Mouse (Mus musculus) embryonic facial prominence, embryonic 12.5 days (tissue): ENCODE measurements around the gene Prelp. TPM values are rescaled to one million over a fixed set of nuclear protein-coding genes. Genes with fewer than 3 reads are reported as not detected.

ENCODE experiments used
- ATAC-seq: fragments of 200-750 bp; cut with Nextera tagmentation; 2 replicates; pipeline ENCODE4 v1.8.0; 2017; ENCODE audit not compliant: insufficient number of reproducible peaks, insufficient read depth, low FRiP score, low TSS enrichment
- H3K27ac ChIP-seq: fragments of 300-500 bp; sonication (generic); 2 replicates; pipeline ENCODE4 v1.5.1; 2016; ENCODE audit warnings: mild to moderate bottlenecking
- H3K27me3 ChIP-seq: fragments of 300-500 bp; sonication (generic); 2 replicates; pipeline ENCODE4 v1.6.1; 2016; ENCODE audit warnings: mild to moderate bottlenecking, moderate library complexity
- H3K36me3 ChIP-seq: fragments of 300-500 bp; sonication (generic); 2 replicates; pipeline ENCODE4 v1.6.1; 2016; ENCODE audit warnings: mild to moderate bottlenecking
- H3K4me1 ChIP-seq: fragments of 300-500 bp; sonication (generic); 2 replicates; pipeline ENCODE4 v1.6.1; 2016
- H3K4me2 ChIP-seq: fragments of 300-500 bp; sonication (generic); replicated peaks from 2 replicates; pipeline ENCODE4 v1.6.1; 2016; ENCODE audit warnings: mild to moderate bottlenecking, moderate library complexity
- H3K4me3 ChIP-seq: fragments of 300-500 bp; sonication (generic); 2 replicates; pipeline ENCODE4 v1.5.1; 2016; ENCODE audit warnings: mild to moderate bottlenecking
- H3K9ac ChIP-seq: fragments of 300-500 bp; sonication (generic); 2 replicates; pipeline ENCODE4 v1.6.1; 2016; ENCODE audit warnings: mild to moderate bottlenecking, moderate library complexity
- H3K9me3 ChIP-seq: fragments of 300-500 bp; sonication (generic); 2 replicates; pipeline ENCODE4 v1.6.1; 2016; ENCODE audit warnings: mild to moderate bottlenecking, moderate library complexity
- WGBS: fragments of 180-500 bp; shearing (Covaris S2); methylation state at CpG from one replicate; pipeline ENCODE4 v1.1.7; 2016; 5-methylcytosine and 5-hydroxymethylcytosine counted together
- polyA plus RNA-seq: library from polyadenylated mRNA; unstranded; fragments of >200 nt; fragmentation: Nextera tagmentation; extraction: Ambion mirVana; gene quantifications from 2 replicates; pipeline ENCODE4 v1.2.1, GENCODE M21; 2016

The Prelp gene
- polyA plus RNA-seq, 1 experiment from 2014 or later: 1.9 TPM

- no peaks in the 10 kb centered on the region for H3K36me3 ChIP-seq
- 0 out of 2 replicates have a peak overlapping the region, but pooled peaks have one; percentile 7 for H3K27ac ChIP-seq
- H3K4me1 ChIP-seq: peaks cover 58% of the 10 kb centered on the region
- H3K9me3 ChIP-seq: no peaks in the 10 kb centered on the region
- WGBS: 19% methylated on average over 20 of the region's 20 CpGs
- no peak; the same call in 1 of the 2 replicates for ATAC-seq
- peak overlapping the region; percentile 6; the same call in 1 of the 2 replicates for H3K9ac ChIP-seq
- peak overlapping the region; percentile 43 for H3K4me2 ChIP-seq
- H3K4me3 ChIP-seq: peak overlapping the region; percentile 8; the same call in 1 of the 2 replicates
- H3K27me3 ChIP-seq: 0 out of 2 replicates have a peak, but pooled peaks cover 3% of the 10 kb centered on the region
Measured at GRCm38 (mm10) chr1:133889949-133890598, 31.1 kb downstream of the Prelp start.

GRCm38 (mm10) chr1:133887538-133888250, 33.5 kb downstream of the Prelp start:
- Histone ChIP-seq H3K27me3 (0 out of 2 replicates have a peak, but pooled peaks cover 3% of the 10 kb centered on the region), H3K27ac (no peak overlapping the region), H3K4me3 (no peak overlapping the region), H3K4me1 (peaks cover 53% of the 10 kb centered on the region), H3K9ac (no peak overlapping the region), H3K36me3 (no peaks in the 10 kb centered on the region), H3K4me2 (no peak overlapping the region), H3K9me3 (no peaks in the 10 kb centered on the region)
- 74% methylated on average over 5 of the region's 5 CpGs for WGBS
- ATAC-seq: no peak

- Histone ChIP-seq H3K27me3 (0 out of 2 replicates have a peak, but pooled peaks cover 3% of the 10 kb centered on the region), H3K27ac (no peak overlapping the region), H3K4me3 (no peak overlapping the region)
Measured at GRCm38 (mm10) chr1:133887044-133887443, 34.2 kb downstream of the Prelp start.

GRCm38 (mm10) chr1:133886431-133886830, 34.8 kb downstream of the Prelp start:
- Histone ChIP-seq H3K9ac (no peak overlapping the region), H3K4me2 (no peak overlapping the region; the same call in 1 of the 2 replicates), H3K27me3 (0 out of 2 replicates have a peak, but pooled peaks cover 3% of the 10 kb centered on the region), H3K9me3 (no peaks in the 10 kb centered on the region), H3K27ac (no peak overlapping the region), H3K4me3 (no peak overlapping the region), H3K36me3 (no peaks in the 10 kb centered on the region), H3K4me1 (peaks cover 55% of the 10 kb centered on the region)
- ATAC-seq: no peak
- WGBS: 33% methylated on average over 6 of the region's 6 CpGs

More at GRCm38 (mm10) chr1:133887044-133887443, 34.2 kb downstream of the Prelp start:
- H3K36me3 ChIP-seq: no peaks in the 10 kb centered on the region
- no peak overlapping the region for H3K9ac ChIP-seq
- no peaks in the 10 kb centered on the region for H3K9me3 ChIP-seq
- WGBS: 6% methylated on average over 8 of the region's 8 CpGs
- H3K4me1 ChIP-seq: peaks cover 53% of the 10 kb centered on the region
- ATAC-seq: no peak
- H3K4me2 ChIP-seq: no peak overlapping the region; the same call in 1 of the 2 replicates

GRCm38 (mm10) chr1:133885811-133886210, 35.4 kb downstream of the Prelp start:
- Histone ChIP-seq H3K36me3 (no peaks in the 10 kb centered on the region), H3K4me3 (no peak overlapping the region), H3K27me3 (0 out of 2 replicates have a peak, but pooled peaks cover 3% of the 10 kb centered on the region), H3K27ac (no peak overlapping the region), H3K4me1 (peaks cover 49% of the 10 kb centered on the region), H3K9ac (no peak overlapping the region), H3K4me2 (no peak overlapping the region), H3K9me3 (no peaks in the 10 kb centered on the region)
- 94% methylated on average over 7 of the region's 7 CpGs for WGBS
- no peak for ATAC-seq

GRCm38 (mm10) chr1:133884746-133885145, 36.5 kb downstream of the Prelp start:
- H3K9ac ChIP-seq: no peak overlapping the region
- H3K4me3 ChIP-seq: no peak overlapping the region
- ATAC-seq: no peak
- H3K27me3 ChIP-seq: 0 out of 2 replicates have a peak, but pooled peaks cover 3% of the 10 kb centered on the region
- H3K4me2 ChIP-seq: no peak overlapping the region
- H3K27ac ChIP-seq: no peak overlapping the region
- peaks cover 38% of the 10 kb centered on the region for H3K4me1 ChIP-seq
- H3K9me3 ChIP-seq: no peaks in the 10 kb centered on the region
- 69% methylated on average over 9 of the region's 9 CpGs for WGBS
- no peaks in the 10 kb centered on the region for H3K36me3 ChIP-seq

- Histone ChIP-seq H3K4me2 (no peak overlapping the region), H3K4me1 (peaks cover 31% of the 10 kb centered on the region), H3K9ac (no peak overlapping the region), H3K27me3 (0 out of 2 replicates have a peak, but pooled peaks cover 3% of the 10 kb centered on the region), H3K27ac (no peak overlapping the region), H3K36me3 (no peaks in the 10 kb centered on the region), H3K4me3 (no peak overlapping the region), H3K9me3 (no peaks in the 10 kb centered on the region)
- ATAC-seq: no peak
- 71% methylated on average over 6 of the region's 6 CpGs for WGBS
Measured at GRCm38 (mm10) chr1:133884090-133884489, 37.1 kb downstream of the Prelp start.

- Histone ChIP-seq H3K4me2 (no peak overlapping the region), H3K36me3 (no peaks in the 10 kb centered on the region), H3K4me3 (no peak overlapping the region), H3K9ac (no peak overlapping the region), H3K4me1 (peaks cover 26% of the 10 kb centered on the region), H3K9me3 (no peaks in the 10 kb centered on the region), H3K27me3 (0 out of 2 replicates have a peak, but pooled peaks cover 3% of the 10 kb centered on the region), H3K27ac (no peak overlapping the region)
- WGBS: 43% methylated on average over 11 of the region's 11 CpGs
- ATAC-seq: no peak
Measured at GRCm38 (mm10) chr1:133882283-133883217, 38.7 kb downstream of the Prelp start.

- Histone ChIP-seq H3K9me3 (no peaks in the 10 kb centered on the region), H3K4me2 (no peak overlapping the region), H3K27me3 (0 out of 2 replicates have a peak, but pooled peaks cover 3% of the 10 kb centered on the region), H3K36me3 (no peaks in the 10 kb centered on the region), H3K4me1 (peaks cover 20% of the 10 kb centered on the region), H3K27ac (no peak overlapping the region), H3K9ac (no peak overlapping the region), H3K4me3 (no peak overlapping the region)
- no peak for ATAC-seq
- WGBS: 49% methylated on average over 6 of the region's 6 CpGs
Measured at GRCm38 (mm10) chr1:133881813-133882212, 39.4 kb downstream of the Prelp start.

- Histone ChIP-seq H3K4me2 (no peak overlapping the region), H3K9me3 (no peaks in the 10 kb centered on the region), H3K27me3 (no peaks in the 10 kb centered on the region), H3K4me1 (peaks cover 13% of the 10 kb centered on the region), H3K27ac (no peak overlapping the region), H3K36me3 (no peaks in the 10 kb centered on the region), H3K9ac (no peak overlapping the region), H3K4me3 (no peak overlapping the region)
- 63% methylated on average over 12 of the region's 12 CpGs for WGBS
- no peak for ATAC-seq
Measured at GRCm38 (mm10) chr1:133878825-133879423, 42.3 kb downstream of the Prelp start.

GRCm38 (mm10) chr1:133876936-133877335, 44.3 kb downstream of the Prelp start:
- H3K9me3 ChIP-seq: no peaks in the 10 kb centered on the region
- no peak overlapping the region for H3K4me2 ChIP-seq
- no peaks in the 10 kb centered on the region for H3K36me3 ChIP-seq
- peaks cover 11% of the 10 kb centered on the region for H3K4me1 ChIP-seq
- no peak overlapping the region for H3K27ac ChIP-seq
- no peaks in the 10 kb centered on the region for H3K27me3 ChIP-seq
- H3K9ac ChIP-seq: no peak overlapping the region
- H3K4me3 ChIP-seq: no peak overlapping the region
- WGBS: 79% methylated on average over 7 of the region's 7 CpGs
- ATAC-seq: no peak
